Mouse (Mus musculus): Measurements from ENCODE around the gene Tlr12. TPM values are rescaled to one million over a fixed set of nuclear protein-coding genes. Genes with fewer than 3 reads are reported as not detected.
"Not testable (repeated sequence)": the region's sequence is repeated elsewhere in the genome, so short reads cannot be mapped to it uniquely, and the experiment has no call there.

Tlr12 gene
- polyA plus RNA-seq, 1 experiment: 2.1 TPM

DNA sequence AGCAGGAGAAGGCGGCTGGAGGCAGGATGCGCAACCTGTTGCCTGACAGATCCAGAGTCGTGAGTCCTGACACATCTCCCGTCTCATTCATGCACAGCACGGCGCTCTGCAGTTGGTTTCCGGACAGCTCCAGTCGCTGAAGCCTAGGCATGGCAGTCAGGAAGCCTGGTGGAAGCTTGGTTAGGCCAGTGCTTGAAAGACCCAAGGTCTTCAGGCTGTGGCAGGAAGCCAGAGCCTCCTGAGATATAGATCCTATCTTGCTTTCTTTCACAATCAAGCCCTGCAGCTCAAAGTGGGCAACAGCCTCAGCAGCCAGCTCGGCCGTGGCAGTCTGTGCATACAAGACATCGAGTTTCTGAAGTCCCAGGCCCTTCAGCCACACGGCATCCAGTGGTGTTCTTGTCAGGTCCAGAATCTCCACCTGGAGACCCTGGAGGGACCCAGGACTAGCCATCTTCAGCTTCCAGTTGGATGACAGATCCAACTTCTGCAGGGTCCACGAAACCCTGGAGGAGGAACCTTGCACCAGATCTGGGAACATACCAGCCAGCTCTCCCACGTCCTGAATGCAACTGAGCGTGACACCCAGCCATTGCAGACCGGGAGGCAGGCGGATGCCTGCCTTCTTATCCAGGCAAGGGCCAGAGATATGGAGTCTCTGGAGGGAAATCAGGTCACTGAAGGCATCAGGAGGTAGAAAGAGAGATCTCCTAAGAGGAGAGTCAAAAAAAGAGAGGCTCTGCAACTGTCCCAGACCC, 877 bp downstream of the Tlr12 start:
- TF ChIP-seq CTCF (IDR thresholded peaks at IDR 0.05; ENCODE audit: borderline replicate concordance, extremely low read depth, insufficient read depth, insufficient read length): no peak
- no peak for TF ChIP-seq POLR2A (IDR thresholded peaks at IDR 0.05; ENCODE audit: borderline replicate concordance, extremely low read depth, insufficient read depth, insufficient read length, poor library complexity, severe bottlenecking)

GRCm38 (mm10) chr4:128615761-128616160, 2.7 kb downstream of the Tlr12 start:
- no peak for TF ChIP-seq CTCF (IDR thresholded peaks at IDR 0.05; ENCODE audit: borderline replicate concordance, extremely low read depth, insufficient read depth, insufficient read length)
- no peak for TF ChIP-seq POLR2A (IDR thresholded peaks at IDR 0.05; ENCODE audit: borderline replicate concordance, extremely low read depth, insufficient read depth, insufficient read length, poor library complexity, severe bottlenecking)
- no peak for DNase-seq (ENCODE audit: low read depth)

More for the DNA sequence above, 877 bp downstream of the Tlr12 start:
- no peak for DNase-seq (ENCODE audit: low read depth)

DNA sequence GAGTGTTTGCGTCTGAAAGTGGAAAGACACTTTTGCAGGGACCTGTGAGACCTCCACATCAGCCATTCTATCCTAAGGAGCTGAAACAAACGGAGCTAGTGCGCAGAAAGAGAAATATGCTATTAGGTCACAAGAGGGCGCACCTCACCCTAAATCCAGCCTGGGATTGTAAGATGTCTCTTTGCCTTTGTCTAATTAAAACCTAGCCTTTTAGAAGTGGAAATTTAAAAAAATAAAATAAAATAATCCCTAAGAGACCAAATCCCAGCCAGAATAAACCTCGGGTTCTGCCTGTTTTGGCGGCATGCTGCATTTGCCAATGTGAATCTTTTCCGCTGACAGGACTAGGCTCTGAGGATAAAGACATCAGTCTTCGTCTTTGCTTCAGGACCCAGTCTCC, 5.1 kb downstream of the Tlr12 start:
- TF ChIP-seq CTCF (IDR thresholded peaks at IDR 0.05; ENCODE audit: borderline replicate concordance, extremely low read depth, insufficient read depth, insufficient read length) (peak; percentile 77; the same call in 1 of the 2 replicates), POLR2A (IDR thresholded peaks at IDR 0.05; ENCODE audit: borderline replicate concordance, extremely low read depth, insufficient read depth, insufficient read length, poor library complexity, severe bottlenecking) (no peak)

DNA sequence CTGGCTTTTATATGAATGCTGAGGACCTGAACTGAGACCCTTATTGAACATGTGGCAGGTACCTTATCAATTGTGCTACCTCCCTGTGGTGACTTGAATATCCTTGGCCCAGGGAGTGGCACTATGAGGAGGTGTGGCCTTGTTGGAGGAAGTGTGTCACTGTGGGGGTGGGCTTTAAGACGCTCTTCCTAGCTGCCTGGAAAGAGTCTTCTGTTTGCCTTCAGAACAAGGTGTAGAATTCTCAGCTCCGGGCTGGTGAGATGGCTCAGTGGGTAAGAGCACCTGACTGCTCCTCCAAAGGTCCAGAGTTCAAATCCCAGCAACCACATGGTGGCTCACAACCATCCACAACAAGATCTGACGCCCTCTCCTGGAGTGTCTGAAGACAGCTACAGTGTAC, 6.7 kb downstream of the Tlr12 start:
- not testable (repeated sequence) for DNase-seq (ENCODE audit: low read depth)

More for the DNA sequence above, 5.1 kb downstream of the Tlr12 start:
- DNase-seq (ENCODE audit: low read depth): peak; percentile 90

DNA sequence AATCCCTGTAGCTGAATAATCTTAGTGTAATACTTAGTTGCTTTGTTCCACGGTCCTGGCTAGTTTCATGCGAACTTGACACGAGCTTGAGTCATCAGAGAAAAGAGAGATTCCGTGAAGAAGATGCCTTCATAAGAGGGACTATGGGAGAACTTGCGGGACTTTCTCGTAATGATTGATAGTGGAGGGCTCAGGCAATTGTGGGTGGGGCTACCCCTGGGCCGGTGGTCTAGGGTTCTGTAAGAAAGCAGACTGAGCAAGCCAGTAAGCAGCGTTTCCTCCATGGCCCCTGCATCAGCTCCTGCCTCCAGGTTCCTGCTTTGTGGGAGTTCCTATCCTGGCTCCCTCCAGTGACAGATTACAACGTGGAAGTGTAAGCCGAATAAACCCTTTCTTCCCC, 7.7 kb downstream of the Tlr12 start:
- DNase-seq (ENCODE audit: low read depth): no peak
- TF ChIP-seq CTCF (IDR thresholded peaks at IDR 0.05; ENCODE audit: borderline replicate concordance, extremely low read depth, insufficient read depth, insufficient read length): no peak
- no peak for TF ChIP-seq POLR2A (IDR thresholded peaks at IDR 0.05; ENCODE audit: borderline replicate concordance, extremely low read depth, insufficient read depth, insufficient read length, poor library complexity, severe bottlenecking)

GRCm38 (mm10) chr4:128609925-128610402, 8.5 kb downstream of the Tlr12 start, which contains the start of gene Zscan20:
Gene Zscan20 (minus strand): TSS chr4:128610098.
- no peak for TF ChIP-seq CTCF (IDR thresholded peaks at IDR 0.05; ENCODE audit: borderline replicate concordance, extremely low read depth, insufficient read depth, insufficient read length)
- peak; percentile 31; the same call in 1 of the 2 replicates for TF ChIP-seq POLR2A (IDR thresholded peaks at IDR 0.05; ENCODE audit: borderline replicate concordance, extremely low read depth, insufficient read depth, insufficient read length, poor library complexity, severe bottlenecking)
- DNase-seq (ENCODE audit: low read depth): peak; percentile 100

DNA sequence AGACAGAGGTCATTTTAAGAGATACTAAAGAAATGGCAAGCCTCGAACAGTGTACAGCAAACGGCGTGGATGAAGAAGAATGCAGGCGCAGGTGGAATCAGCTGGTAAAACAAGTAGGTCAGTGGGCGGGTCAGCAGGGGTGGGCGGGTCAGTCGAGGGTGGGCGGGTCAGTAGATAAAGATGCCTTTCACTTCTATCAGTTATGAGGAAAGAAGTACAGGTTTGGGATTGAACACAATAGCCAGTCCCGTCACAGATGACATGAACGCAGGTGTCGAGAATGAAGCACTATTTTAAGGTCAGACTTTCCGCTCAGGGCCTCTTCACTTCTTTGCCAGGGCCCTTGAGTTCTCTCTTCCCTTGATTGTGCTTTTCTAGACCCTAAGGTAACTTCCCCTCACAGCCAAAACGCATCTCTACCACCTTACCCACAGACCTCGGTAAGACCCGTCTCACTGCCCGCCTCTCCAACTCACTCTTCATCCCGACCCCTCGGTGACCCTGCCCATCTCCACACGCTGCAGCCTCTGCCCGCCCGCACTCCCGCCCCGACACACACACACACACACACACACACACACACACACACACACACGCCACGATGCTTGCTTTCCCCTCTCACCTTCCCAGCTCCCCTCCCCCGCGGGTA, 9.0 kb downstream of the Tlr12 start:
- no peak for DNase-seq (ENCODE audit: low read depth)
- no peak for TF ChIP-seq CTCF (IDR thresholded peaks at IDR 0.05; ENCODE audit: borderline replicate concordance, extremely low read depth, insufficient read depth, insufficient read length)
- TF ChIP-seq POLR2A (IDR thresholded peaks at IDR 0.05; ENCODE audit: borderline replicate concordance, extremely low read depth, insufficient read depth, insufficient read length, poor library complexity, severe bottlenecking): no peak

DNA sequence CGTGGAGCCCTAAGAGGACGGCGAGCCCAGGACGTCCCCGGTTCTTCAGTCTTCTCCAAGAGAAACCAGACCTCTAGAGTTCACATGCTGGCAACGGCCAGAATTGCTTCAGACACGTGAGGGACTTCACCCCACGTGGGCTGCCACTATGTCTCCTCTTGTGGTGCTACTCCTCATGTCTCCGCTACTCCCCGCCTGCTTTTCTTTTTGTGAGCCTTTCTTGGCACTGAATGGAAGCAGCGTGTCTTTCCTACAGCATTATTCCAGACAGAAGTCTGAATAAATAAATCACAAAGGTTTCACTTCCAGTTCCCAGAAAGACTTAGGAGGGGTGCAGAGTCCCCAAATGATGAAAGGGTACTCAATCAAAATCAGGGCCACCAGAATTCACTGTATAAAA, 10.8 kb downstream of the Tlr12 start:
- TF ChIP-seq POLR2A (IDR thresholded peaks at IDR 0.05; ENCODE audit: borderline replicate concordance, extremely low read depth, insufficient read depth, insufficient read length, poor library complexity, severe bottlenecking): no peak
- no peak for TF ChIP-seq CTCF (IDR thresholded peaks at IDR 0.05; ENCODE audit: borderline replicate concordance, extremely low read depth, insufficient read depth, insufficient read length)
- DNase-seq (ENCODE audit: low read depth): no peak

DNA sequence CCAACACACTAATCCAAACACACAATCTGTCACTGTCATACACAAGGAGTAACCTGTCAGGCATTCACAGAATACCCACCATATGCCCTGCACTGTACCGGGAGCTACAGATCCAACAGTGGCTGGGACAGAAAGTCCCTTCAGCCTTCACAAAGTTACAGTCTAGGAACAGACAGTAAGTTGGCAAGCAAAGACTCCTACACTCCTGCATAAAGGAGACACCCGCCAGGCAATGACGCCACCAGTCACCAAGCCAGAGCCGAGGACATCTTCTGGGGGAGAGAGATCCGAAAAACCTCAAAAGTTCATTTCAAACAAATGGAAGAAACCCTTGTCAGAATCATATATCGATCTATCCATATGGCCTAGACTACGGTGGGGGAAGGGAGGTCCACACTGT, 11.8 kb downstream of the Tlr12 start:
- TF ChIP-seq CTCF (IDR thresholded peaks at IDR 0.05; ENCODE audit: borderline replicate concordance, extremely low read depth, insufficient read depth, insufficient read length) (no peak), POLR2A (IDR thresholded peaks at IDR 0.05; ENCODE audit: borderline replicate concordance, extremely low read depth, insufficient read depth, insufficient read length, poor library complexity, severe bottlenecking) (no peak)
- DNase-seq (ENCODE audit: low read depth): no peak

DNA sequence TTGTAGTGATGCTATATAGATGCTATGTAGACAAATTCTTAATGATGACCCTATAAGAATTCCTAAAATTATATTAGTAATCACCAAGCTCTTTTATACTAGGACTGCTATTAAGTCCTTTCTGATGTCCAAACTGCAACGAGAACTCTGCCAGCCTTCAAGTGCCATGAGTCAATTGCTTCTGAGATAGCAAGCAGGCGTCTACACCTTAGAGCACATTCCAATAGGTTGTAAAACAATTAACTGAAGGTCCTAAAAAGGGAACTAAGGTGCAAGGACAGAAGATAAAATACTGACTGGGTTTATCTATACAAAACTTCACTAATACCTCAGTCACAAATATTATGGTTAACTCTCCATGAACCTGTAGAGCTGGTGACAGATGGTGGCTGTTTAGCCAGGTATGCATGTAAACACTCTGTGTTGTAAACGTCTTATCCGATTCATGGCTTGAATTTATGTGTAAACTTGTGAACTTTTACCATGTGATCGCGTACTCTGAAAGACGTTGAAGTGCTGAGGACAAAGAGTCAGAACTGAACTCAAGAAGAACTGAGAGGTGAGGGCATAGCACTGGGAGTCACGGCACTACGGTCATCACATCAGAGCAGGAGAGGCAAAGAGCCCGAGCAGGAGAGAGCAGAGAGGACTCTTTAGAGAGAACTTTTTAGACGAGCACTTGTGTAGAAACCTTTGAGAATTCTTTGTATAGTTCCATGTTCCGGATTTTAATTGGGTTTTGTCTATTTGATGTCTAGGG, 20.4 kb downstream of the Tlr12 start:
- no peak for DNase-seq (ENCODE audit: low read depth)
- TF ChIP-seq POLR2A (IDR thresholded peaks at IDR 0.05; ENCODE audit: borderline replicate concordance, extremely low read depth, insufficient read depth, insufficient read length, poor library complexity, severe bottlenecking) (no peak), CTCF (IDR thresholded peaks at IDR 0.05; ENCODE audit: borderline replicate concordance, extremely low read depth, insufficient read depth, insufficient read length) (no peak)

DNA sequence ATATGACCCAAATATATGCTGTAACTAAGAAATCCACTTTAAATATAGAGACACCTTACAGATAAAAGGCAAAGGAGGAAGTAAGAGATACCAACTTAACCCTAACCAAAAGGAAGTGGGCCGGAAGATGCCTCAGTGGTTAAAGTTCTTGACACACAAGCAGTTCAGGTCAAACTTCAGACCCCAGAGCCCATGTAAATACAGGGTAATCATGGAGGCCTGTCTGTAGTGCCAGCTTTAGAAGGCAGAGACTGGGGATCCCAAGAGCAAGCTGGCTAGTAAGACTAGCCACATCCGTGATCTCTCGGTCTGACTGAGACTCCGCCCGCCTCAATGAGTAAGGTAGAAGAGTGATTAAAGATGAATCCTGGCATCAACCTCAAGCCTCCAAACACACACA, 24.4 kb downstream of the Tlr12 start:
- TF ChIP-seq CTCF (IDR thresholded peaks at IDR 0.05; ENCODE audit: borderline replicate concordance, extremely low read depth, insufficient read depth, insufficient read length) (no peak), POLR2A (IDR thresholded peaks at IDR 0.05; ENCODE audit: borderline replicate concordance, extremely low read depth, insufficient read depth, insufficient read length, poor library complexity, severe bottlenecking) (no peak)
- no peak for DNase-seq (ENCODE audit: low read depth)
